Mouse (Mus musculus) liver, embryonic 13.5 days (tissue): ENCODE measurements around the gene Nox3. TPM values are rescaled to one million over a fixed set of nuclear protein-coding genes. Genes with fewer than 3 reads are reported as not detected.

Source experiments
- ATAC-seq: fragments of 200-750 bp; cut with Nextera tagmentation; 2 replicates; pipeline ENCODE4 v1.8.0; 2017; ENCODE audit warnings: low read depth, mild to moderate bottlenecking, moderate number of reproducible peaks, moderate library complexity
- DNase-seq: peaks from one replicate; pipeline ENCODE4 v3.0.0; 2022
- H3K27ac ChIP-seq: fragments of 300-500 bp; sonication (generic); 2 replicates; pipeline ENCODE4 v1.5.1; 2015; ENCODE audit warnings: moderate library complexity, mild to moderate bottlenecking, inconsistent platforms
- H3K27me3 ChIP-seq: fragments of 300-500 bp; sonication (generic); 2 replicates; pipeline ENCODE4 v1.6.1; 2015; ENCODE audit warnings: mild to moderate bottlenecking, inconsistent platforms
- H3K36me3 ChIP-seq: fragments of 300-500 bp; sonication (generic); 2 replicates; pipeline ENCODE4 v1.6.1; 2015; ENCODE audit warnings: mild to moderate bottlenecking, inconsistent platforms
- H3K4me1 ChIP-seq: fragments of 300-500 bp; sonication (generic); replicated peaks from 2 replicates; pipeline ENCODE4 v1.6.1; 2015; ENCODE audit warnings: inconsistent platforms
- H3K4me2 ChIP-seq: fragments of 300-500 bp; sonication (generic); 2 replicates; pipeline ENCODE4 v1.6.1; 2015; ENCODE audit warnings: inconsistent platforms, mild to moderate bottlenecking, moderate library complexity
- H3K4me3 ChIP-seq: fragments of 300-500 bp; sonication (generic); replicated peaks from 2 replicates; pipeline ENCODE4 v1.5.1; 2015; ENCODE audit warnings: mild to moderate bottlenecking, inconsistent platforms
- H3K9ac ChIP-seq: fragments of 300-500 bp; sonication (generic); 2 replicates; pipeline ENCODE4 v1.6.1; 2015; ENCODE audit warnings: mild to moderate bottlenecking, inconsistent platforms
- H3K9me3 ChIP-seq: fragments of 300-500 bp; sonication (generic); replicated peaks from 2 replicates; pipeline ENCODE4 v1.6.1; 2016; ENCODE audit warnings: inconsistent platforms
- WGBS: fragments of 180-500 bp; shearing (Covaris S2); methylation state at CpG from one replicate; pipeline ENCODE4 v1.1.7; 2015; ENCODE audit not compliant: insufficient replicate concordance; 5-methylcytosine and 5-hydroxymethylcytosine counted together
- polyA plus RNA-seq: library from polyadenylated mRNA; unstranded; fragments of >200 nt; fragmentation: Nextera tagmentation; extraction: Ambion mirVana; gene quantifications from 2 replicates; pipeline ENCODE4 v1.2.1, GENCODE M21; 2015

Gene Nox3
- polyA plus RNA-seq, 1 experiment from 2014 or later = not detected

GRCm38 (mm10) chr17:3659497-3659896 lies 36.6 kb downstream of the Nox3 start:
- H3K27ac ChIP-seq = no peak overlapping the region
- H3K27me3 ChIP-seq = no peaks in the 10 kb centered on the region
- H3K4me1 ChIP-seq = no peaks in the 10 kb centered on the region
- H3K9me3 ChIP-seq = no peaks in the 10 kb centered on the region
- WGBS = 60% methylated on average over 5 of the region's 5 CpGs
- H3K4me3 ChIP-seq = no peak overlapping the region
- H3K36me3 ChIP-seq = no peaks in the 10 kb centered on the region
- ATAC-seq = no peak
- no peak overlapping the region for H3K4me2 ChIP-seq
- no peak for DNase-seq
- H3K9ac ChIP-seq = no peak overlapping the region

- Histone ChIP-seq H3K9ac (no peak overlapping the region), H3K36me3 (no peaks in the 10 kb centered on the region), H3K27ac (no peak overlapping the region), H3K4me3 (no peak overlapping the region), H3K4me2 (no peak overlapping the region), H3K27me3 (no peaks in the 10 kb centered on the region), H3K4me1 (no peaks in the 10 kb centered on the region), H3K9me3 (no peaks in the 10 kb centered on the region)
- WGBS = 37% methylated on average over 3 of the region's 3 CpGs
- DNase-seq = no peak
- ATAC-seq = no peak
These were observed 45.7 kb downstream of the Nox3 start for GRCm38 (mm10) chr17:3650377-3650776.

- no peak overlapping the region for H3K27ac ChIP-seq
- no peak overlapping the region for H3K4me3 ChIP-seq
- H3K4me2 ChIP-seq = no peak overlapping the region
- no peak overlapping the region for H3K9ac ChIP-seq
- WGBS = 62% methylated on average over 2 of the region's 2 CpGs
- H3K9me3 ChIP-seq = no peaks in the 10 kb centered on the region
- H3K27me3 ChIP-seq = no peaks in the 10 kb centered on the region
- ATAC-seq = no peak
- no peaks in the 10 kb centered on the region for H3K4me1 ChIP-seq
- DNase-seq = no peak
- no peaks in the 10 kb centered on the region for H3K36me3 ChIP-seq
These were observed 52.5 kb downstream of the Nox3 start for GRCm38 (mm10) chr17:3643582-3643981.

- 62% methylated on average over 5 of the region's 5 CpGs for WGBS
- Histone ChIP-seq H3K4me3 (no peak overlapping the region), H3K4me2 (no peak overlapping the region), H3K27ac (no peak overlapping the region), H3K9ac (no peak overlapping the region), H3K4me1 (no peaks in the 10 kb centered on the region), H3K36me3 (no peaks in the 10 kb centered on the region), H3K27me3 (no peaks in the 10 kb centered on the region), H3K9me3 (no peaks in the 10 kb centered on the region)
- ATAC-seq = no peak
- DNase-seq = no peak
These were observed 54.6 kb downstream of the Nox3 start for GRCm38 (mm10) chr17:3641456-3641855.

- Histone ChIP-seq H3K27ac (no peak overlapping the region), H3K9ac (no peak overlapping the region), H3K36me3 (no peaks in the 10 kb centered on the region), H3K4me3 (no peak overlapping the region), H3K27me3 (no peaks in the 10 kb centered on the region), H3K4me1 (no peaks in the 10 kb centered on the region), H3K9me3 (no peaks in the 10 kb centered on the region), H3K4me2 (no peak overlapping the region)
- WGBS = 49% methylated on average over 3 of the region's 3 CpGs
- ATAC-seq = no peak
- no peak for DNase-seq
These were observed 57.3 kb downstream of the Nox3 start for GRCm38 (mm10) chr17:3638757-3639156.

GRCm38 (mm10) chr17:3632501-3632900 lies 63.6 kb downstream of the Nox3 start:
- no peak for ATAC-seq
- Histone ChIP-seq H3K4me3 (no peak overlapping the region), H3K36me3 (no peaks in the 10 kb centered on the region), H3K4me1 (no peaks in the 10 kb centered on the region), H3K9ac (no peak overlapping the region), H3K4me2 (no peak overlapping the region), H3K27ac (no peak overlapping the region), H3K9me3 (no peaks in the 10 kb centered on the region), H3K27me3 (no peaks in the 10 kb centered on the region)
- WGBS = 37% methylated on average over 3 of the region's 3 CpGs
- no peak for DNase-seq

- WGBS = 60% methylated on average over 7 of the region's 7 CpGs
- no peak for DNase-seq
- no peaks in the 10 kb centered on the region for H3K9me3 ChIP-seq
- ATAC-seq = no peak
- no peak overlapping the region for H3K9ac ChIP-seq
- no peaks in the 10 kb centered on the region for H3K27me3 ChIP-seq
- H3K4me2 ChIP-seq = no peak overlapping the region
- no peaks in the 10 kb centered on the region for H3K4me1 ChIP-seq
- no peak overlapping the region for H3K27ac ChIP-seq
- H3K4me3 ChIP-seq = no peak overlapping the region
- no peaks in the 10 kb centered on the region for H3K36me3 ChIP-seq
These were observed 79.5 kb downstream of the Nox3 start for GRCm38 (mm10) chr17:3616329-3617216.

GRCm38 (mm10) chr17:3615553-3615952 lies 80.5 kb downstream of the Nox3 start:
- Histone ChIP-seq H3K36me3 (no peaks in the 10 kb centered on the region), H3K27ac (no peak overlapping the region), H3K4me1 (no peaks in the 10 kb centered on the region), H3K27me3 (no peaks in the 10 kb centered on the region), H3K4me3 (no peak overlapping the region), H3K4me2 (no peak overlapping the region), H3K9me3 (no peaks in the 10 kb centered on the region), H3K9ac (no peak overlapping the region)
- ATAC-seq (no peak), DNase-seq (no peak)
- WGBS = 27% methylated on average over 1 of the region's 1 CpGs

- no peaks in the 10 kb centered on the region for H3K36me3 ChIP-seq
- H3K27me3 ChIP-seq = no peaks in the 10 kb centered on the region
- H3K27ac ChIP-seq = no peak overlapping the region
- H3K9me3 ChIP-seq = no peaks in the 10 kb centered on the region
- 55% methylated on average over 5 of the region's 5 CpGs for WGBS
- no peak overlapping the region for H3K4me3 ChIP-seq
- no peak overlapping the region for H3K9ac ChIP-seq
- DNase-seq = no peak
- no peak overlapping the region for H3K4me2 ChIP-seq
- no peaks in the 10 kb centered on the region for H3K4me1 ChIP-seq
- ATAC-seq = no peak
These were observed 84.3 kb downstream of the Nox3 start for GRCm38 (mm10) chr17:3611781-3612075.

GRCm38 (mm10) chr17:3610928-3611780 lies 84.9 kb downstream of the Nox3 start:
- H3K4me2 ChIP-seq = no peak overlapping the region
- DNase-seq (no peak), ATAC-seq (no peak)
- H3K9me3 ChIP-seq = no peaks in the 10 kb centered on the region
- H3K9ac ChIP-seq = no peak overlapping the region
- no peaks in the 10 kb centered on the region for H3K36me3 ChIP-seq
- H3K4me3 ChIP-seq = no peak overlapping the region
- H3K27me3 ChIP-seq = no peaks in the 10 kb centered on the region
- H3K4me1 ChIP-seq = no peaks in the 10 kb centered on the region
- no peak overlapping the region for H3K27ac ChIP-seq
- 33% methylated on average over 21 of the region's 21 CpGs for WGBS

GRCm38 (mm10) chr17:3610307-3610754 lies 85.7 kb downstream of the Nox3 start:
- no peak overlapping the region for H3K27ac ChIP-seq
- ATAC-seq (no peak), DNase-seq (no peak)
- H3K9me3 ChIP-seq = no peaks in the 10 kb centered on the region
- H3K9ac ChIP-seq = no peak overlapping the region
- no peaks in the 10 kb centered on the region for H3K27me3 ChIP-seq
- H3K4me1 ChIP-seq = no peaks in the 10 kb centered on the region
- no peak overlapping the region for H3K4me3 ChIP-seq
- H3K36me3 ChIP-seq = no peaks in the 10 kb centered on the region
- H3K4me2 ChIP-seq = no peak overlapping the region
- WGBS = 56% methylated on average over 7 of the region's 7 CpGs
